In the genomic region with DNA sequence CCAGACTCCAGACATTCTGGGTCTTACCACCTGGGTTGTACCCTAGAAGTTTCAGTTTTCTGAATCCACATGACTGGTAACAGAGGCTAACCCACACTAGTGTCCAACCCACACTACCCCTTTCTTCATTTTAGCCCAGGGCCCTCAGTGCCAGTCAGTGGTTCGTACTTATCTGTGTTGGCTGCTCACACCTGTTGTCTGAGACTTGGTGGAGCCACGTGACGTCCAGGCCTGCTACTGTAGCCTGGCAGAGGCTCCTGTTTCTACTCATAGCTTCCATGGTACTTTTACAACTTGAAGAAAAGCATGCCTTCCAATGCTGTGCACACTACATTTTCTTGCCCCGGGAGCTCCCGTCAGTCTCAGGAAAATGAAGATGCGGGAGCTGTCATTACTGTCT, we compare ENCODE assay signal across 19 mouse cellular contexts. TPM values are rescaled to one million over a fixed set of nuclear protein-coding genes. Genes with fewer than 3 reads are reported as not detected.
A peak's percentile ranks its signal among the peaks of the same experiment; 100 is the strongest.
DNase-seq lines count a peak whose midpoint lies in the region; ATAC-seq and TF ChIP-seq lines count a peak whose summit lies in the region.
"Had no signal": no experiment of that assay in that cellular context is flagged by ENCODE, and none has a peak within 500 bp of the region (broad histone marks: within the 10 kb centered on the region; RNA-seq: fewer than 3 reads in every experiment).

No protein-coding gene starts in this region.

- in situ Hi-C loops in CH12.LX (cut with MboI; ENCODE audit: low pct_ligation_motif_present, low pct_unique_long_range_greater_than_20kb, low sequenced_read_pairs), result no loop called here

- H3K27me3 ChIP-seq in cerebellum, adult 2 months (ENCODE audit: control insufficient read depth, insufficient read depth, low read length), result no peaks in the 10 kb centered on the region
- no peaks in the 10 kb centered on the region for H3K27me3 ChIP-seq in CH12.LX (replicated peaks)
- H3K27me3 ChIP-seq in liver, embryonic 12.5 days (replicated peaks), result no peaks in the 10 kb centered on the region
- no peaks in the 10 kb centered on the region for H3K27me3 ChIP-seq in myocyte (ENCODE audit: control insufficient read depth, insufficient read depth, insufficient read length)
- no peaks in the 10 kb centered on the region for H3K27me3 ChIP-seq in forebrain, embryonic 12.5 days
- H3K27me3 ChIP-seq: forebrain, embryonic 13.5 days; heart, embryonic 12.5 days; hindbrain, embryonic 15.5 days; limb, embryonic 15.5 days; midbrain, embryonic 12.5 days had no signal

- 0 out of 2 replicates have a peak overlapping the region, but pooled peaks have one; percentile 22 for H3K27ac ChIP-seq in cerebellum, adult 2 months (ENCODE audit: insufficient read depth, low read length)
- H3K27ac ChIP-seq in CH12.LX (ENCODE audit: insufficient read depth, low read depth), result no peak overlapping the region
- no peak overlapping the region; the same call in 1 of the 2 replicates for H3K27ac ChIP-seq in liver, embryonic 12.5 days
- no peak overlapping the region for H3K27ac ChIP-seq in forebrain, embryonic 12.5 days
- H3K27ac ChIP-seq: forebrain, embryonic 13.5 days; hindbrain, embryonic 15.5 days; limb, embryonic 15.5 days; midbrain, embryonic 12.5 days had no signal

- TF ChIP-seq POLR2A in cerebellum, adult 2 months (IDR thresholded peaks at IDR 0.05; ENCODE audit: borderline replicate concordance, insufficient read depth, low read length), result no peak
- TF ChIP-seq POLR2A in CH12.LX (IDR thresholded peaks at IDR 0.05; ENCODE audit: low read depth, low read length) (no peak), myocyte (IDR thresholded peaks at IDR 0.05; ENCODE audit: insufficient read length, low read depth) (no peak)

- H3K4me1 ChIP-seq in cerebellum, adult 2 months (ENCODE audit: control insufficient read depth, insufficient read depth, low read length), result peaks cover 33% of the 10 kb centered on the region
- peaks cover 8 to 62% of the 10 kb centered on the region in 2 experiments for H3K4me1 ChIP-seq in CH12.LX (ENCODE audit: control insufficient read depth in 1 of 2, insufficient read depth in 2 of 2)
- peaks cover 69% of the 10 kb centered on the region for H3K4me1 ChIP-seq in liver, embryonic 12.5 days
- H3K4me1 ChIP-seq in forebrain, embryonic 12.5 days, result peaks cover 24% of the 10 kb centered on the region

- TF ChIP-seq RAD21 in CH12.LX (IDR thresholded peaks at IDR 0.05; ENCODE audit: low read depth, low read length), result no peak

- H3K9me3 ChIP-seq in CH12.LX (replicated peaks; ENCODE audit: low read length), result no peaks in the 10 kb centered on the region
- H3K9me3 ChIP-seq in liver, embryonic 12.5 days (replicated peaks), result no peaks in the 10 kb centered on the region
- H3K9me3 ChIP-seq in forebrain, embryonic 12.5 days, result no peaks in the 10 kb centered on the region
- H3K9me3 ChIP-seq: forebrain, embryonic 13.5 days; heart, embryonic 12.5 days; hindbrain, embryonic 15.5 days; limb, embryonic 15.5 days; midbrain, embryonic 12.5 days had no signal

- no peak for DNase-seq in cerebellum, adult 2 months
- DNase-seq in cerebellum, postnatal 10 days, result no peak
- DNase-seq in CH12.LX (ENCODE audit: extremely low read depth), result no peak
- no peak for DNase-seq in embryo, embryonic 11 days
- no peak for DNase-seq in kidney, adult 9 months
- DNase-seq: adrenal gland, adult 8-10 months; cerebellum, adult 11-12 months; heart, postnatal 36 days; kidney, adult 11 months; kidney, postnatal 10 days; lung, postnatal 4 days had no signal

- 79% methylated on average over 6 of the region's 6 CpGs for WGBS in cerebellum, adult 2 months
- WGBS in liver, embryonic 12.5 days (ENCODE audit: insufficient replicate concordance), result 58% methylated on average over 6 of the region's 6 CpGs
- WGBS in forebrain, embryonic 12.5 days, result 93% methylated on average over 6 of the region's 6 CpGs

- H3K9ac ChIP-seq in CH12.LX (ENCODE audit: insufficient read depth, low read depth), result no peak overlapping the region
- H3K9ac ChIP-seq in liver, embryonic 12.5 days, result 0 out of 2 replicates have a peak overlapping the region, but pooled peaks have one; percentile 3
- H3K9ac ChIP-seq in forebrain, embryonic 12.5 days, result no peak overlapping the region
- H3K9ac ChIP-seq: forebrain, embryonic 13.5 days; heart, embryonic 12.5 days; hindbrain, embryonic 15.5 days; limb, embryonic 15.5 days; midbrain, embryonic 12.5 days had no signal

- dilution Hi-C loops in CH12.LX (cut with MboI; ENCODE audit: extremely low pct_ligation_motif_present, extremely low pct_unique_long_range_greater_than_20kb, low sequenced_read_pairs), result no loop called here

- H3K4me3 ChIP-seq in cerebellum, adult 2 months (replicated peaks; ENCODE audit: insufficient read depth, low read depth, low read length), result no peak overlapping the region
- no peak overlapping the region for H3K4me3 ChIP-seq in CH12.LX (replicated peaks in 1 of 3; ENCODE audit: low read depth in 2 of 3, low read length in 2 of 3, poor library complexity in 1 of 3)
- no peak overlapping the region for H3K4me3 ChIP-seq in liver, embryonic 12.5 days
- H3K4me3 ChIP-seq in myocyte, result no peak overlapping the region
- no peak overlapping the region for H3K4me3 ChIP-seq in forebrain, embryonic 12.5 days (replicated peaks)
- H3K4me3 ChIP-seq: forebrain, embryonic 13.5 days; heart, embryonic 12.5 days; hindbrain, embryonic 15.5 days; limb, embryonic 15.5 days; midbrain, embryonic 12.5 days had no signal

- H3K79me2 ChIP-seq in CH12.LX (replicated peaks; ENCODE audit: control insufficient read depth, extremely low read depth, insufficient read depth, poor library complexity, severe bottlenecking), result no peaks in the 10 kb centered on the region; the same call in 1 of the 2 replicates
- peaks cover 96% of the 10 kb centered on the region for H3K79me2 ChIP-seq in myocyte (ENCODE audit: control insufficient read depth, insufficient read depth)

- peak; percentile 53 for ATAC-seq in liver, embryonic 12.5 days
- ATAC-seq in forebrain, embryonic 12.5 days (ENCODE audit: low FRiP score), result no peak
- ATAC-seq: forebrain, embryonic 13.5 days had no signal

- H3K4me2 ChIP-seq in CH12.LX (ENCODE audit: insufficient read depth, low read depth, poor library complexity, severe bottlenecking), result no peak overlapping the region
- no peak overlapping the region for H3K4me2 ChIP-seq in liver, embryonic 12.5 days
- peak overlapping the region; percentile 40 for H3K4me2 ChIP-seq in myocyte (ENCODE audit: low read depth)
- H3K4me2 ChIP-seq in forebrain, embryonic 12.5 days, result no peak overlapping the region
- H3K4me2 ChIP-seq: forebrain, embryonic 13.5 days; heart, embryonic 12.5 days; hindbrain, embryonic 15.5 days; limb, embryonic 15.5 days; midbrain, embryonic 12.5 days had no signal

- no peak overlapping the region for H3ac ChIP-seq in myocyte (ENCODE audit: control insufficient read depth, insufficient read length)

- TF ChIP-seq EP300 in CH12.LX (IDR thresholded peaks at IDR 0.05; ENCODE audit: low read length), result no peak

- TF ChIP-seq CTCF in cerebellum, adult 2 months (IDR thresholded peaks at IDR 0.05; ENCODE audit: borderline replicate concordance, insufficient read depth, low read depth, low read length), result no peak
- TF ChIP-seq CTCF in CH12.LX (conservative IDR thresholded peaks at IDR 0.05 in 1 of 2, IDR thresholded peaks at IDR 0.05 in 1 of 2; ENCODE audit: low read depth in 2 of 2, low read length in 2 of 2), result no peak

- H3K36me3 ChIP-seq in CH12.LX (replicated peaks in 1 of 2; ENCODE audit: control insufficient read depth in 1 of 2, insufficient read depth in 1 of 2, low read length in 1 of 2), result peaks cover 0 to 27% of the 10 kb centered on the region in 2 experiments
- H3K36me3 ChIP-seq in liver, embryonic 12.5 days, result peaks cover 8% of the 10 kb centered on the region; the same call in 1 of the 2 replicates
- H3K36me3 ChIP-seq in myocyte (ENCODE audit: control insufficient read depth, insufficient read depth), result no peaks in the 10 kb centered on the region
- H3K36me3 ChIP-seq in forebrain, embryonic 12.5 days (replicated peaks), result no peaks in the 10 kb centered on the region
- H3K36me3 ChIP-seq: heart, embryonic 12.5 days; hindbrain, embryonic 15.5 days; limb, embryonic 15.5 days; midbrain, embryonic 12.5 days had no signal

TF ChIP-seq in CH12.LX, 34 proteins besides CTCF, POLR2A, EP300 and RAD21:
- 0 out of 2 replicates have a peak, but pooled peaks have one; percentile 9 for TF ChIP-seq BHLHE40 (IDR thresholded peaks at IDR 0.05; ENCODE audit: low read depth, low read length)
- TF ChIP-seq HCFC1 (IDR thresholded peaks at IDR 0.05; ENCODE audit: low read depth, low read length), result no peak
- peak; percentile 48 for TF ChIP-seq USF1 (IDR thresholded peaks at IDR 0.05; ENCODE audit: low read depth, low read length)
- TF ChIP-seq MAX (IDR thresholded peaks at IDR 0.05; ENCODE audit: low read length), result 0 out of 2 replicates have a peak, but pooled peaks have one; percentile 21
- 0 out of 2 replicates have a peak, but pooled peaks have one; percentile 22 for TF ChIP-seq USF2 (conservative IDR thresholded peaks at IDR 0.05; ENCODE audit: low read depth, low read length)
- TF ChIP-seq POLR2AphosphoS2 (IDR thresholded peaks at IDR 0.05; ENCODE audit: low read depth, low read length), result no peak

TF ChIP-seq in myocyte, 11 proteins besides CTCF, POLR2A, EP300 and RAD21 (continues in another document):
- TF ChIP-seq POLR2AphosphoS2 (IDR thresholded peaks at IDR 0.05; ENCODE audit: insufficient read length, low read depth), result no peak
- no peak for TF ChIP-seq REST (IDR thresholded peaks at IDR 0.05; ENCODE audit: insufficient read depth, insufficient read length)
- no peak for TF ChIP-seq E2F4 (IDR thresholded peaks at IDR 0.05; ENCODE audit: insufficient read depth)
- TF ChIP-seq CEBPB (IDR thresholded peaks at IDR 0.05; ENCODE audit: insufficient read depth, poor library complexity, severe bottlenecking), result no peak
- no peak for TF ChIP-seq SRF (IDR thresholded peaks at IDR 0.05; ENCODE audit: control insufficient read depth, insufficient read length, low read depth)
- TF ChIP-seq USF1 (IDR thresholded peaks at IDR 0.05; ENCODE audit: low read depth), result peak; percentile 37
- peak; percentile 58 to 88 (median 61) for TF ChIP-seq MYOG (IDR thresholded peaks at IDR 0.05; ENCODE audit: control insufficient read depth in 1 of 3, insufficient read depth in 1 of 3, insufficient read length in 2 of 3, low read depth in 2 of 3)
- TF ChIP-seq TCF12 (IDR thresholded peaks at IDR 0.05; ENCODE audit: insufficient read depth, poor library complexity, severe bottlenecking), result peak; percentile 31
- TF ChIP-seq MAX (IDR thresholded peaks at IDR 0.05; ENCODE audit: low read depth), result no peak
- TF ChIP-seq MYOD1 (IDR thresholded peaks at IDR 0.05; ENCODE audit: control insufficient read depth in 1 of 3, insufficient read length in 2 of 3, low read depth in 2 of 3), result peak; percentile 16 to 94 (median 84)

RNA-seq across cellular contexts. Expression of a gene that starts 14.2 kb away (rescaled TPM):
- polyA plus RNA-seq in cerebellum, adult 2 months (2012; rRNA removed), result 22.0 and 25.3 TPM in 2 replicates
- 9.9 and 10.3 TPM in 2 replicates for total RNA-seq in CH12.LX (2012; rRNA removed)
- 5.5 and 6.0 TPM in 2 replicates for total RNA-seq in CH12.LX (2014; rRNA removed)
- 12.9 and 15.4 TPM in 2 replicates for polyA plus RNA-seq in CH12.LX (2012; ENCODE audit: insufficient read length, low read depth)
- polyA plus RNA-seq in liver, embryonic 12.5 days (2016; fragmentation: Nextera tagmentation; extraction: Ambion mirVana), result 9.6 and 10.5 TPM in 2 replicates
- polyA plus RNA-seq in myocyte (2012; fragmentation: generic; extraction: Trizol), result 16.9 TPM
- polyA plus RNA-seq in forebrain, embryonic 12.5 days (2016; fragmentation: Nextera tagmentation; extraction: Ambion mirVana), result 12.1 and 15.3 TPM in 2 replicates
